Mouse (Mus musculus) 3134 (cell line): Measurements from ENCODE around the gene Gskip.

Source experiments
- DNase-seq: peaks from one replicate; pipeline ENCODE4 v3.0.0-alpha.2; 2011; ENCODE audit warnings: low spot score; ENCODE audit not compliant: insufficient read length; ENCODE audit errors: extremely low read depth

The Gskip gene

GRCm38 (mm10) chr12:105721452-105722132 lies 37.0 kb downstream of the Gskip start:
- DNase-seq: no peak

GRCm38 (mm10) chr12:105722657-105723056 lies 38.0 kb downstream of the Gskip start:
- no peak for DNase-seq

GRCm38 (mm10) chr12:105724616-105725015 lies 40.0 kb downstream of the Gskip start:
- DNase-seq: no peak

- no peak for DNase-seq
Measured at GRCm38 (mm10) chr12:105725736-105726135, 41.1 kb downstream of the Gskip start.

GRCm38 (mm10) chr12:105727268-105727667 lies 42.6 kb downstream of the Gskip start:
- DNase-seq: no peak

GRCm38 (mm10) chr12:105727964-105728363 lies 43.3 kb downstream of the Gskip start:
- no peak for DNase-seq

- no peak for DNase-seq
Measured at GRCm38 (mm10) chr12:105730851-105731460, 46.3 kb downstream of the Gskip start.

GRCm38 (mm10) chr12:105733370-105734159 lies 48.9 kb downstream of the Gskip start:
- DNase-seq: no peak

- DNase-seq: no peak
Measured at GRCm38 (mm10) chr12:105735226-105735888, 50.7 kb downstream of the Gskip start.

- no peak for DNase-seq
Measured at GRCm38 (mm10) chr12:105735889-105736251, 51.2 kb downstream of the Gskip start.

- no peak for DNase-seq
Measured at GRCm38 (mm10) chr12:105738316-105739096, 53.9 kb downstream of the Gskip start.

GRCm38 (mm10) chr12:105739656-105740055 lies 55.0 kb downstream of the Gskip start:
- no peak for DNase-seq

- no peak for DNase-seq
Measured at GRCm38 (mm10) chr12:105748114-105748513, 63.5 kb downstream of the Gskip start.
